Mouse (Mus musculus): ENCODE results near the gene Cdc42ep2. TPM values are rescaled to one million over a fixed set of nuclear protein-coding genes. Genes with fewer than 3 reads are reported as not detected.

Cdc42ep2 gene
- total and polyA plus RNA-seq, 3 experiments = 0.13 to 0.25 (median 0.20) TPM

DNA sequence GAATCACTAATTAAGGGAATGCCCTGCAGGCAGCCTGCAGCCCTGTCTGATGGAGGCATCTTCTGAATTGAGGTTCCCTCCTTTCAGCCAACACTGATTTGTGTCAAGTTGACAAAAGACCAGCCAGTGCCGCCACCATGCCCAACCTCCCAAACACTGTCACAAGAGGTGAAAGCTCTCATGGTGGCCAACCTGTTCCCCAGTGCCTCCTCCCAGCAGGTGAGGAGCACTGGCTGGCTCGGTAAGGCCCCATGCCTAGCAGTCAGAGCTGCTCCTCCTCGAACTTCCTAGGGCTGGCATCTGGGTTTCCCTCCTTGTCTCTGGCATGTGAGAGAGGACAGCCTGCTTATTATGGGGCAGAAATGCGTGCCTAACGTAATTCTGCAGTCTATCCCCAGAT lies 15.1 kb upstream of the Cdc42ep2 start:
- Histone ChIP-seq H3K4me1 (ENCODE audit: control insufficient read depth in 1 of 2, insufficient read depth in 2 of 2) (no peaks in the 10 kb centered on the region), H3K27ac (ENCODE audit: insufficient read depth, low read depth) (no peak overlapping the region), H3K27me3 (replicated peaks) (no peaks in the 10 kb centered on the region), H3K4me3 (replicated peaks in 1 of 3; ENCODE audit: low read depth in 2 of 3, low read length in 2 of 3, poor library complexity in 1 of 3) (no peak overlapping the region), H3K36me3 (replicated peaks in 1 of 2; ENCODE audit: control insufficient read depth in 1 of 2, insufficient read depth in 1 of 2, low read length in 1 of 2) (peaks cover 55 to 74% of the 10 kb centered on the region in 2 experiments), H3K79me2 (replicated peaks; ENCODE audit: control insufficient read depth, extremely low read depth, insufficient read depth, poor library complexity, severe bottlenecking) (no peaks in the 10 kb centered on the region), H3K4me2 (ENCODE audit: insufficient read depth, low read depth, poor library complexity, severe bottlenecking) (no peak overlapping the region), H3K9ac (ENCODE audit: insufficient read depth, low read depth) (no peak overlapping the region), H3K9me3 (replicated peaks; ENCODE audit: low read length) (no peaks in the 10 kb centered on the region)
- in situ Hi-C loops (cut with MboI; ENCODE audit: low pct_ligation_motif_present, low pct_unique_long_range_greater_than_20kb, low sequenced_read_pairs) = no loop called here
- TF ChIP-seq BHLHE40 (IDR thresholded peaks at IDR 0.05; ENCODE audit: low read depth, low read length) (no peak), KAT2A (IDR thresholded peaks at IDR 0.05; ENCODE audit: insufficient replicate concordance, low read length) (no peak), MEF2A (IDR thresholded peaks at IDR 0.05; ENCODE audit: borderline replicate concordance, low read depth, low read length) (no peak), JUND (conservative IDR thresholded peaks at IDR 0.05; ENCODE audit: low read depth, low read length) (no peak), NELFE (IDR thresholded peaks at IDR 0.05; ENCODE audit: low read depth, low read length) (no peak), MAFK (IDR thresholded peaks at IDR 0.05; ENCODE audit: insufficient replicate concordance, low read length) (no peak), SIN3A (IDR thresholded peaks at IDR 0.05; ENCODE audit: low read length) (no peak), POLR2AphosphoS2 (IDR thresholded peaks at IDR 0.05; ENCODE audit: low read depth, low read length) (no peak), USF2 (conservative IDR thresholded peaks at IDR 0.05; ENCODE audit: low read depth, low read length) (no peak), RCOR1 (conservative IDR thresholded peaks at IDR 0.05; ENCODE audit: low read depth, low read length) (no peak), ZMIZ1 (IDR thresholded peaks at IDR 0.05; ENCODE audit: low read depth, low read length) (no peak), MYC (IDR thresholded peaks at IDR 0.05; ENCODE audit: low read depth, low read length) (no peak), TBP (conservative IDR thresholded peaks at IDR 0.05; ENCODE audit: low read depth, low read length) (no peak), IRF4 (IDR thresholded peaks at IDR 0.05; ENCODE audit: low read depth, low read length) (no peak), CHD1 (IDR thresholded peaks at IDR 0.05; ENCODE audit: low read depth, low read length) (no peak), JUN (IDR thresholded peaks at IDR 0.05; ENCODE audit: insufficient read depth, low read depth, low read length) (no peak)
- DNase-seq (ENCODE audit: extremely low read depth) = no peak
- dilution Hi-C loops (cut with MboI; ENCODE audit: extremely low pct_ligation_motif_present, extremely low pct_unique_long_range_greater_than_20kb, low sequenced_read_pairs) = no loop called here

DNA sequence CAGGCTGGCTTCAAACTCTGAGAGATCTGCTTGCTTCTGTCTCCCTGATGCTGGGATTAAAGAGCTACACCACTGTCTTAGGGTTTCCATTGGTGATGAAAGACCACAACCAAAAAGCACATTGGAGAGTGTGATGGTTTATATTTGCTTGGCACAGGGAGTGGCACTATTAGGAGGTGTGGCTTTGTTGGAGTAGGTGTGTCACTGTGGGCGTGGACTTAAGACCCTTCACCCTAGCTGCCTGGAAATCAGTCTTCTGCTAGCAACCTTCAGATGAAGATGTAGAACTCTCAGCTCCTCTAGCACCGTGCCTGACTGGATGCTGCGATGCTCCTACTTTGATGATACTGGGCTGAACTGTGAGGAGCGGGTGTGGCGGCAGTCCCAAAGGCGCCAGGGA lies 13.9 kb upstream of the Cdc42ep2 start:
- Histone ChIP-seq H3K27me3 (replicated peaks) (no peaks in the 10 kb centered on the region), H3K4me3 (replicated peaks in 1 of 3; ENCODE audit: low read depth in 2 of 3, low read length in 2 of 3, poor library complexity in 1 of 3) (no peak overlapping the region), H3K36me3 (replicated peaks in 1 of 2; ENCODE audit: control insufficient read depth in 1 of 2, insufficient read depth in 1 of 2, low read length in 1 of 2) (peaks cover 43 to 62% of the 10 kb centered on the region in 2 experiments), H3K9ac (ENCODE audit: insufficient read depth, low read depth) (no peak overlapping the region), H3K9me3 (replicated peaks; ENCODE audit: low read length) (no peaks in the 10 kb centered on the region), H3K4me1 (ENCODE audit: control insufficient read depth in 1 of 2, insufficient read depth in 2 of 2) (no peaks in the 10 kb centered on the region), H3K79me2 (replicated peaks; ENCODE audit: control insufficient read depth, extremely low read depth, insufficient read depth, poor library complexity, severe bottlenecking) (no peaks in the 10 kb centered on the region), H3K27ac (ENCODE audit: insufficient read depth, low read depth) (no peak overlapping the region), H3K4me2 (ENCODE audit: insufficient read depth, low read depth, poor library complexity, severe bottlenecking) (no peak overlapping the region)
- in situ Hi-C loops (cut with MboI; ENCODE audit: low pct_ligation_motif_present, low pct_unique_long_range_greater_than_20kb, low sequenced_read_pairs) = no loop called here
- dilution Hi-C loops (cut with MboI; ENCODE audit: extremely low pct_ligation_motif_present, extremely low pct_unique_long_range_greater_than_20kb, low sequenced_read_pairs) = no loop called here
- no peak for TF ChIP-seq MEF2A (IDR thresholded peaks at IDR 0.05; ENCODE audit: borderline replicate concordance, low read depth, low read length)
- no peak for TF ChIP-seq POLR2A (IDR thresholded peaks at IDR 0.05; ENCODE audit: low read depth, low read length)
- TF ChIP-seq CHD1 (IDR thresholded peaks at IDR 0.05; ENCODE audit: low read depth, low read length) = no peak
- no peak for TF ChIP-seq EP300 (IDR thresholded peaks at IDR 0.05; ENCODE audit: low read length)
- no peak for TF ChIP-seq BHLHE40 (IDR thresholded peaks at IDR 0.05; ENCODE audit: low read depth, low read length)
- TF ChIP-seq MAZ (IDR thresholded peaks at IDR 0.05; ENCODE audit: low read depth, low read length) = no peak
- no peak for TF ChIP-seq MAX (IDR thresholded peaks at IDR 0.05; ENCODE audit: low read length)
- no peak for TF ChIP-seq RCOR1 (conservative IDR thresholded peaks at IDR 0.05; ENCODE audit: low read depth, low read length)
- no peak for TF ChIP-seq GABPA (IDR thresholded peaks at IDR 0.05; ENCODE audit: insufficient replicate concordance, low read depth, low read length)
- TF ChIP-seq SMC3 (IDR thresholded peaks at IDR 0.05; ENCODE audit: low read depth, low read length) = no peak
- DNase-seq (ENCODE audit: extremely low read depth) = no peak
